Mouse (Mus musculus) heart, postnatal 0 days (tissue): Measurements from ENCODE around the gene Parp1. TPM values are rescaled to one million over a fixed set of nuclear protein-coding genes. Genes with fewer than 3 reads are reported as not detected.

Experiments used
- ATAC-seq: fragments of 200-750 bp; cut with Nextera tagmentation; 2 replicates; pipeline ENCODE4 v1.8.0; 2017; ENCODE audit warnings: low read depth, moderate number of reproducible peaks, moderate library complexity; ENCODE audit not compliant: insufficient read depth
- DNase-seq: peaks from one replicate; pipeline ENCODE4 v3.0.0-alpha.2; 2016; ENCODE audit warnings: low spot score
- H3K27ac ChIP-seq: fragments of 300-500 bp; sonication (generic); 2 replicates; pipeline ENCODE4 v1.5.1; 2014; ENCODE audit warnings: low read depth, mild to moderate bottlenecking
- H3K27me3 ChIP-seq: fragments of 300-500 bp; sonication (generic); 2 replicates; pipeline ENCODE4 v1.6.1; 2014; ENCODE audit warnings: low read length, mixed read lengths; ENCODE audit not compliant: control insufficient read depth, insufficient read depth
- H3K36me3 ChIP-seq: fragments of 300-500 bp; sonication (generic); replicated peaks from 2 replicates; pipeline ENCODE4 v1.6.1; 2014; ENCODE audit warnings: low read length, mixed read lengths; ENCODE audit not compliant: control insufficient read depth, insufficient read depth
- H3K4me1 ChIP-seq: fragments of 300-500 bp; sonication (generic); 2 replicates; pipeline ENCODE4 v1.6.1; 2014; ENCODE audit warnings: antibody characterized with exemption; ENCODE audit not compliant: control insufficient read depth, insufficient read depth
- H3K4me2 ChIP-seq: fragments of 300-500 bp; sonication (generic); 2 replicates; pipeline ENCODE4 v1.6.1; 2014; ENCODE audit warnings: low read depth, mild to moderate bottlenecking, low read length, moderate library complexity
- H3K4me3 ChIP-seq: fragments of 300-500 bp; sonication (generic); 2 replicates; pipeline ENCODE4 v1.5.1; 2014; ENCODE audit warnings: low read depth, low read length
- H3K9ac ChIP-seq: fragments of 300-500 bp; sonication (generic); replicated peaks from 2 replicates; pipeline ENCODE4 v1.6.1; 2014; ENCODE audit warnings: low read depth, low read length, mixed read lengths
- H3K9me3 ChIP-seq: fragments of 300-500 bp; sonication (generic); replicated peaks from 2 replicates; pipeline ENCODE4 v1.6.1; 2016; ENCODE audit warnings: low read length; ENCODE audit not compliant: control insufficient read depth
- CTCF ChIP-seq: IDR thresholded peaks from 2 replicates; pipeline ENCODE4 v1.5.1; 2016; ENCODE audit warnings: antibody characterized with exemption, control low read depth, low read depth
- EP300 ChIP-seq: IDR thresholded peaks from 2 replicates; pipeline ENCODE4 v1.6.1; 2016; ENCODE audit warnings: antibody characterized with exemption, low read depth
- whole genome bisulfite sequencing: fragments of 180-500 bp; shearing (Covaris S2); extraction: QIAGEN DNeasy Blood & Tissue Kit; methylation state at CpG from one replicate; pipeline ENCODE4 v1.1.7; 2014; 5-methylcytosine and 5-hydroxymethylcytosine counted together
- microRNA-seq: library from miRNA; unstranded; fragments of <30 nt; microRNA quantifications from one replicate; pipeline ENCODE4, GENCODE M21; 2016
- polyA plus RNA-seq: library from polyadenylated mRNA; unstranded; fragments of >200 nt; fragmentation: Nextera tagmentation; extraction: Ambion mirVana; gene quantifications from 2 replicates; pipeline ENCODE4 v1.2.1, GENCODE M21; 2015
- total RNA-seq: library from RNA; depleted of rRNA; stranded (reverse); fragments of >200 nt; gene quantifications from 2 replicates; pipeline ENCODE4 v1.2.3, GENCODE M21; 2014; ENCODE audit warnings: low replicate concordance; rRNA removed

The Parp1 gene
- total and polyA plus RNA-seq, 2 experiments from 2014 or later = 41.3 to 49.1 TPM

- Histone ChIP-seq H3K36me3 (no peaks in the 10 kb centered on the region), H3K4me3 (peak overlapping the region; percentile 99), H3K4me2 (peak overlapping the region; percentile 93), H3K27me3 (no peaks in the 10 kb centered on the region), H3K4me1 (peaks cover 7% of the 10 kb centered on the region; the same call in 1 of the 2 replicates), H3K9me3 (no peaks in the 10 kb centered on the region), H3K27ac (peak overlapping the region; percentile 88), H3K9ac (peak overlapping the region; percentile 93)
- TF ChIP-seq CTCF (no peak), EP300 (no peak)
- ATAC-seq (peak; percentile 40), DNase-seq (no peak)
- WGBS = 2% methylated on average over 47 of the region's 50 CpGs
Observed at GRCm38 (mm10) chr1:180641518-180642227, 72.9 kb downstream of the Parp1 start.

- Histone ChIP-seq H3K4me1 (peaks cover 7% of the 10 kb centered on the region; the same call in 1 of the 2 replicates), H3K4me3 (peak overlapping the region; percentile 99)
Observed at GRCm38 (mm10) chr1:180642228-180642564, 73.5 kb downstream of the Parp1 start.

More at GRCm38 (mm10) chr1:180642228-180642564, 73.5 kb downstream of the Parp1 start:
- H3K4me2 ChIP-seq = peak overlapping the region; percentile 93
- H3K27ac ChIP-seq = no peak overlapping the region
- 76% methylated on average over 8 of the region's 8 CpGs for WGBS
- H3K9ac ChIP-seq = peak overlapping the region; percentile 93; the same call in 1 of the 2 replicates
- no peak for TF ChIP-seq EP300
- no peak for TF ChIP-seq CTCF
- no peaks in the 10 kb centered on the region for H3K9me3 ChIP-seq
- no peak for DNase-seq
- H3K36me3 ChIP-seq = no peaks in the 10 kb centered on the region
- no peak for ATAC-seq
- H3K27me3 ChIP-seq = no peaks in the 10 kb centered on the region

Small RNAs within 50 kb of the gene (microRNA-seq; reads per million reads assigned to microRNA genes)
- not detected for gene Mir6904

Other genes with a start within 250 kb of the Parp1 start
- gene Itpkb, start 238.4 kb upstream of the Parp1 start, total RNA-seq = 21.7 and 24.9 TPM in 2 replicates
- 5.1 and 5.4 TPM in 2 replicates for gene Itpkb, start 238.4 kb upstream of the Parp1 start, polyA plus RNA-seq
- gene Stum, start 85.4 kb upstream of the Parp1 start, total RNA-seq = 1.0 and 11.4 TPM in 2 replicates
- gene Stum, start 85.4 kb upstream of the Parp1 start, polyA plus RNA-seq = 0.49 and 0.92 TPM in 2 replicates
- 12.3 and 17.7 TPM in 2 replicates for gene Lin9, start 72.2 kb downstream of the Parp1 start, total RNA-seq
- 5.7 and 5.8 TPM in 2 replicates for gene Lin9, start 72.2 kb downstream of the Parp1 start, polyA plus RNA-seq
- gene Mixl1, start 128.1 kb downstream of the Parp1 start, total RNA-seq = not detected in 2 replicates
- not detected in 2 replicates for gene Mixl1, start 128.1 kb downstream of the Parp1 start, polyA plus RNA-seq
- gene Acbd3, start 157.1 kb downstream of the Parp1 start, total RNA-seq = 21.7 and 26.4 TPM in 2 replicates
- gene Acbd3, start 157.1 kb downstream of the Parp1 start, polyA plus RNA-seq = 13.2 and 13.5 TPM in 2 replicates
- gene H3f3a, start 245.0 kb downstream of the Parp1 start, total RNA-seq = 1,123 and 1,337 TPM in 2 replicates
- 1,661 and 1,734 TPM in 2 replicates for gene H3f3a, start 245.0 kb downstream of the Parp1 start, polyA plus RNA-seq